Mouse (Mus musculus): Measurements from ENCODE around the gene Umod.
A peak's percentile ranks its signal among the peaks of the same experiment; 100 is the strongest.

Umod gene

GRCm38 (mm10) chr7:119427180-119427616 is 51.9 kb downstream of the Umod start:
- DNase-seq (ENCODE audit: low spot score): peak; percentile 2

GRCm38 (mm10) chr7:119420730-119421129 is 58.4 kb downstream of the Umod start:
- DNase-seq (ENCODE audit: low spot score): no peak

DNA sequence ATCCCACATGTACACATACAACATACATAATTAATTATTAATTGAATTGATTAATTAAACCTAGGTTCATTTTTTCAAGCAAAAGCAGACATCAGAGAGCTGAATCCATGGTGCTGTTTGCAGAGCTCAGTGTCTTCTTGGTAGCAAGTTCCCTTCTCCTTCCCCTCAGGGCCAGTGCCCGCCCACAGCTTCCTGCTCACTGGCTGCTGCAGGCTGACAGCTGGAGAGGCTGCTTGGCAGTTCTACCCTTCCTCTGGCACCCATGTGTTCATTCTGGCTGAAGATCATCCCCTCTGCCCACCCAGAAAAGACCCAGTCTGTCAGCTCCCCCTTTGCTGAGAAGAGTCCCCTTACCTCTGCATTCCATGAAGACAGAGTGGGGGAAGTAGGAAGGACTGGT is 60.6 kb downstream of the Umod start:
- no peak for DNase-seq (ENCODE audit: low spot score)

Measured in ovary, adult 18-20 months (tissue).